Mouse (Mus musculus) stomach, embryonic 14.5 days (tissue): ENCODE results near the gene Capn15. TPM values are rescaled to one million over a fixed set of nuclear protein-coding genes. Genes with fewer than 3 reads are reported as not detected.

Experiments used
- ATAC-seq: fragments of 200-750 bp; cut with Nextera tagmentation; 2 replicates; pipeline ENCODE4 v1.8.0; 2017; ENCODE audit warnings: low read depth, moderate TSS enrichment; ENCODE audit not compliant: insufficient number of reproducible peaks, insufficient read depth, low FRiP score
- H3K27ac ChIP-seq: fragments of 300-500 bp; sonication (generic); 2 replicates; pipeline ENCODE4 v1.5.1; 2014; ENCODE audit warnings: mild to moderate bottlenecking, low read length, moderate library complexity, mixed read lengths
- H3K27me3 ChIP-seq: fragments of 300-500 bp; sonication (generic); 2 replicates; pipeline ENCODE4 v1.6.1; 2014; ENCODE audit warnings: low read length, control low read depth, mixed read lengths; ENCODE audit not compliant: control insufficient read depth, insufficient read depth
- H3K36me3 ChIP-seq: fragments of 300-500 bp; sonication (generic); 2 replicates; pipeline ENCODE4 v1.6.1; 2014; ENCODE audit warnings: mild to moderate bottlenecking, control low read depth, low read length, moderate library complexity, mixed read lengths; ENCODE audit not compliant: control insufficient read depth, insufficient read depth
- H3K4me1 ChIP-seq: fragments of 300-500 bp; sonication (generic); 2 replicates; pipeline ENCODE4 v1.6.1; 2014; ENCODE audit warnings: low read length, control low read depth, mixed read lengths; ENCODE audit not compliant: control insufficient read depth, insufficient read depth
- H3K4me2 ChIP-seq: fragments of 300-500 bp; sonication (generic); replicated peaks from 2 replicates; pipeline ENCODE4 v1.6.1; 2014; ENCODE audit warnings: low read depth, low read length, control low read depth
- H3K4me3 ChIP-seq: fragments of 300-500 bp; sonication (generic); 2 replicates; pipeline ENCODE4 v1.5.1; 2014; ENCODE audit warnings: low read depth, low read length, control low read depth
- H3K9ac ChIP-seq: fragments of 300-500 bp; sonication (generic); replicated peaks from 2 replicates; pipeline ENCODE4 v1.6.1; 2014; ENCODE audit warnings: low read depth, mild to moderate bottlenecking, control low read depth, low read length, moderate library complexity, mixed read lengths
- H3K9me3 ChIP-seq: fragments of 300-500 bp; sonication (generic); 2 replicates; pipeline ENCODE4 v1.6.1; 2016; ENCODE audit warnings: low read depth, low read length, control low read depth; ENCODE audit not compliant: control insufficient read depth
- WGBS: fragments of 180-500 bp; shearing (Covaris S2); extraction: QIAGEN DNeasy Blood & Tissue Kit; methylation state at CpG from one replicate; pipeline ENCODE4 v1.1.7; 2014; 5-methylcytosine and 5-hydroxymethylcytosine counted together
- polyA plus RNA-seq: library from polyadenylated mRNA; unstranded; fragments of >200 nt; fragmentation: Nextera tagmentation; extraction: Ambion mirVana; gene quantifications from 2 replicates; pipeline ENCODE4 v1.2.1, GENCODE M21; 2014

Gene Capn15
- polyA plus RNA-seq, 1 experiment from 2014 or later: 23.9 TPM

- ATAC-seq: no peak
- Histone ChIP-seq H3K9ac (no peak overlapping the region), H3K27ac (no peak overlapping the region), H3K27me3 (peaks cover 20% of the 10 kb centered on the region), H3K4me3 (no peak overlapping the region), H3K9me3 (no peaks in the 10 kb centered on the region), H3K4me2 (no peak overlapping the region), H3K36me3 (peaks cover 14% of the 10 kb centered on the region; the same call in 1 of the 2 replicates), H3K4me1 (peaks cover 6% of the 10 kb centered on the region; the same call in 1 of the 2 replicates)
- 79% methylated on average over 7 of the region's 7 CpGs for WGBS
Measured at GRCm38 (mm10) chr17:25956201-25956600, 29.4 kb downstream of the Capn15 start.

- H3K4me3 ChIP-seq: no peak overlapping the region
- ATAC-seq: no peak
- no peak overlapping the region for H3K27ac ChIP-seq
- WGBS: 61% methylated on average over 3 of the region's 3 CpGs
- no peak overlapping the region for H3K9ac ChIP-seq
- peaks cover 22% of the 10 kb centered on the region for H3K27me3 ChIP-seq
- peaks cover 8% of the 10 kb centered on the region; the same call in 1 of the 2 replicates for H3K4me1 ChIP-seq
- H3K36me3 ChIP-seq: peaks cover 14% of the 10 kb centered on the region; the same call in 1 of the 2 replicates
- no peak overlapping the region for H3K4me2 ChIP-seq
- no peaks in the 10 kb centered on the region for H3K9me3 ChIP-seq
Measured at GRCm38 (mm10) chr17:25955736-25956135, 29.9 kb downstream of the Capn15 start.

DNA sequence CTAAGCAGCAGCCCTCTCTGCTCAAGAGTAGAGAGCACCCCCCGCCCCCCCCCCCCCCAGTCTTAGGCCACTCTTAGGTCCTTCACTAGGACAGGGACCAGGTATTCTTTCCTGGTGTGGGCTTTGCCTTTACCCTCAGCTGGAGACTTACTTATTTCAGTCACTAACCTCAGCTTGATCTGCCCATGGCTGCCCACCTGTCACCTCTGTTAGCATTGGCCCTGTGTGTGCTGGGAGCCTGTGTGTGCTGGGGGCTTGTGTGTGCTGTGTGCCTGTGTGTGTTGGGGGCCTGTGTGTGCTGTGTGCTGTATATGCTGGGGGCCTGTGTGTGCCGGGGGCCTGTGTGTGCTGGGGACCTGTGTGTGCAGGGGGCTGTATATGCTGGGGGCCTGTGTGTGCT is 30.9 kb downstream of the Capn15 start:
- Histone ChIP-seq H3K4me3 (no peak overlapping the region), H3K36me3 (peaks cover 5% of the 10 kb centered on the region; the same call in 1 of the 2 replicates), H3K27me3 (peaks cover 28% of the 10 kb centered on the region), H3K27ac (no peak overlapping the region), H3K9me3 (no peaks in the 10 kb centered on the region), H3K4me2 (no peak overlapping the region), H3K9ac (no peak overlapping the region), H3K4me1 (peaks cover 8% of the 10 kb centered on the region; the same call in 1 of the 2 replicates)
- ATAC-seq: no peak
- WGBS: 68% methylated on average over 2 of the region's 2 CpGs

GRCm38 (mm10) chr17:25953161-25953560 is 32.4 kb downstream of the Capn15 start:
- Histone ChIP-seq H3K27ac (no peak overlapping the region), H3K4me1 (peaks cover 8% of the 10 kb centered on the region; the same call in 1 of the 2 replicates), H3K27me3 (peaks cover 28% of the 10 kb centered on the region), H3K9me3 (no peaks in the 10 kb centered on the region), H3K9ac (no peak overlapping the region), H3K4me3 (no peak overlapping the region), H3K36me3 (no peaks in the 10 kb centered on the region), H3K4me2 (no peak overlapping the region)
- 81% methylated on average over 5 of the region's 5 CpGs for WGBS
- no peak for ATAC-seq

DNA sequence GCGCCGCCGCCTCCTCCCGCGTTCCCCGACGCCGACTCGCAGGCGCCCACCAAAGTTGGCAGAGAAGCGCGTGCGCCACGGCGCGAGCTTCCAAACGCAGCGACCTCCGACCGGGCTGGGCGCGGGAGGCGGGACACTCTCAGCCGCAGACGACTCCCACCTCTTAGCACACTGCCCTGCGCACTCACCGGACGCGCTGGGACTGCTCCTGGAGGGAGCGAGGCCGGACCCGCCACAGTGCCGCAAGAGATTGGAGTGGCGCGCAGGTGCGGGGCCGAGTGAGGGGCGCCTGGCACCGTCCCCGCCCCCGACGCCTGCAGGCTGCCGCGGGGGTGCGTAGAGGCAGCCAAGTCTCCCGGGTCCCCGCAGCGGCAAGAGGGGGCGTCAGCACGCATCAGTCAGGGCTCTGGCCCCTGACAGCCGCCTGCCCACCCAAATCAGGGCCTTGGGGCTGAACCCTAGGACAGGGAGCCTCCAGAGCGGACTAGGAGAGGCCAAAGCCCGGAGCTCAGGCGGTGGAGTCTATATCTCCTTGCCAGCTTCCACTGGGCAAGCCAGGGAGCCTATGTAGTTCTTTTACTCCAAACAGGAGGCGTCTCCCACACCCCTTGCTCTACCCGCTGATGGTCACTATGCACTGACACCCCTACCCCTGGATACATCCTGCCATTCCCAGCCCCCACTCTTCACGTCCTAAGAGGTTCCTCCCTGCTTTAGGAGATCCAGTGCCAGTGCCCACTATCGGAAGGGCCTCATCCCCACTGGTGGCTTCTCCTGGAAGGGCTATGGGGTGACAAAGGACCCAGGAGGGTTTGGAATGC is 33.6 kb downstream of the Capn15 start, which contains the start of gene A930017K11Rik:
Gene A930017K11Rik, minus strand, starts transcription at position 763 of the 821 bp plus-strand sequence.
- peaks cover 8% of the 10 kb centered on the region; the same call in 1 of the 2 replicates for H3K4me1 ChIP-seq
- WGBS: 2% methylated on average over 58 of the region's 58 CpGs
- H3K4me3 ChIP-seq: peak within 1 kb of the TSS; percentile 36
- H3K36me3 ChIP-seq: no peaks in the 10 kb centered on the region
- peak within 1 kb of the TSS; percentile 71 for H3K4me2 ChIP-seq
- peak within 1 kb of the TSS; percentile 14; the same call in 1 of the 2 replicates for H3K9ac ChIP-seq
- no peak for ATAC-seq
- H3K27ac ChIP-seq: no peak within 1 kb of the TSS
- H3K27me3 ChIP-seq: peaks cover 28% of the 10 kb centered on the region
- no peaks in the 10 kb centered on the region for H3K9me3 ChIP-seq

GRCm38 (mm10) chr17:25951225-25951802 is 34.3 kb downstream of the Capn15 start:
- Histone ChIP-seq H3K4me2 (peak overlapping the region; percentile 71), H3K4me1 (peaks cover 8% of the 10 kb centered on the region; the same call in 1 of the 2 replicates), H3K4me3 (peak overlapping the region; percentile 36), H3K36me3 (no peaks in the 10 kb centered on the region), H3K27ac (no peak overlapping the region), H3K27me3 (peaks cover 28% of the 10 kb centered on the region), H3K9me3 (no peaks in the 10 kb centered on the region), H3K9ac (peak overlapping the region; percentile 14; the same call in 1 of the 2 replicates)
- WGBS: 1% methylated on average over 33 of the region's 33 CpGs
- no peak; the same call in 1 of the 2 replicates for ATAC-seq

DNA sequence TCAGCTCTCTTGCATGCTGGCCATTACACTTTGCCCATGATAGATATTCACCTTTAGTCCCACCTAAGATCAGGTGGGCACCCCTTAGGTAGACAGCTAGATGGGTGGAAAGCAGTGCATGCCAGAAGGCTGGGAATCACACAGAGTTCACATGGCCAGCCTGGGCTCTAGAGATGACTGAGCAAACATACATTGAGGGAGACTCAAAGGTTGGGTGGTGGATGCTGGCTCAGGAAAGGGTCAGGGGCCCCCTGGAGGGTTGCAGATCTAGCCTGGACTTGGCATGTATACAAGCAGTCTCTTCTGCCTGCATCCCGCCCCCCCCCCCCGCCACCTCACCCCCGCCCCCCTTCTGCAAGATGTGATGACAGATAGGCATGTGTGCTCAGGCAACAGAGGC is 34.9 kb downstream of the Capn15 start:
- Histone ChIP-seq H3K9ac (0 out of 2 replicates have a peak overlapping the region, but pooled peaks have one; percentile 18), H3K4me1 (peaks cover 8% of the 10 kb centered on the region; the same call in 1 of the 2 replicates), H3K4me2 (0 out of 2 replicates have a peak overlapping the region, but pooled peaks have one; percentile 71), H3K27me3 (peaks cover 28% of the 10 kb centered on the region), H3K27ac (no peak overlapping the region), H3K9me3 (no peaks in the 10 kb centered on the region), H3K4me3 (no peak overlapping the region), H3K36me3 (no peaks in the 10 kb centered on the region)
- no CpG with 5 or more reads among the region's 3 CpGs for WGBS
- ATAC-seq: no peak

DNA sequence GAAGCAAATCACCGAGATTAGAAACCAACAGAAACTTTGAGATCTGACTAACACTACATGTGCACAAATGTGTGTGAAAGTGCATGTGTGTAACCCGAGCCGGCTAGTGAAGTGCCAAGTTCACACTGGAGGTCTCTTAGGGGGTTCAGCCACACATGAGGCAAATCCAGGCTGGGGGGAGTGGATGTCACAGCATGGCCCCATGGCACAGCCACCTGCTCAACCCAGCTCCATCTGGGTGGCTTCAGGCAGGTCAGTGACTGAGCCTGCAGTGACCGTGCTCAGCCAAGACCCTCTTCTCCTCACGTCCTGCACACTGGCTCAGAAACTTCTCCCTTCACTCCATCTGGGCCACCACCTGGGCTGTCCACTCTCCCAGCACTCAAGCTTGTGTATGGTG is 35.6 kb downstream of the Capn15 start:
- no peak overlapping the region for H3K4me2 ChIP-seq
- ATAC-seq: no peak
- H3K27me3 ChIP-seq: peaks cover 28% of the 10 kb centered on the region
- H3K9ac ChIP-seq: no peak overlapping the region
- WGBS: 82% methylated on average over 5 of the region's 5 CpGs
- no peaks in the 10 kb centered on the region for H3K9me3 ChIP-seq
- H3K27ac ChIP-seq: no peak overlapping the region
- H3K36me3 ChIP-seq: no peaks in the 10 kb centered on the region
- H3K4me1 ChIP-seq: peaks cover 8% of the 10 kb centered on the region; the same call in 1 of the 2 replicates
- H3K4me3 ChIP-seq: no peak overlapping the region
